Mouse (Mus musculus): ENCODE measurements around the gene Cct5.

DNA sequence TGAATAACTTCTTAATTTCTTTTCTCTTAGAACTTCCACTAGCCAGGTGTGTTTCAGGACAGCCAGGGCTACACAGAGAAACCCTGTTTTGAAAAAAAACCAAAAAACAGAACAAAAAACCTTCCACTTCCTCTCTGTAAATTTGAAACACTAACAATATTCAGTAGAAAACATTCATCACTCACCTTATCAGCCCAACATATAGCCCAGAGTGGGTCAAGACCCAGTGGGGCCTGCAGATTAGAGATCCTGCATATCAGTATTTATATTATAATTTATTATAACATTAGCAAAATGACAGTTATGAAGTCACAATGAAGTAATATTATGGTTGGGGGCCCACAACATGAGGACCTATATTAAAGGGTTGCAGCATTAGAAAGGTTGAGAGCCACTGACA is 27.9 kb downstream of the Cct5 start:
- TF ChIP-seq CTCF (IDR thresholded peaks at IDR 0.05) (no peak), EP300 (IDR thresholded peaks at IDR 0.05) (no peak)
